Mouse (Mus musculus): ENCODE results near the gene Cd53. TPM values are rescaled to one million over a fixed set of nuclear protein-coding genes. Genes with fewer than 3 reads are reported as not detected.

The Cd53 gene
- total RNA-seq (2012; rRNA removed), result 0.58 and 0.69 TPM in 2 replicates
- 1 to 10 TPM in 1 of 2 experiments, not detected in 1; 1.4 TPM for polyA plus RNA-seq (2012; ENCODE audit: insufficient read depth in 1 of 2, insufficient read length in 2 of 2, low read depth in 1 of 2, low replicate concordance in 2 of 2, missing spikeins in 1 of 2)

DNA sequence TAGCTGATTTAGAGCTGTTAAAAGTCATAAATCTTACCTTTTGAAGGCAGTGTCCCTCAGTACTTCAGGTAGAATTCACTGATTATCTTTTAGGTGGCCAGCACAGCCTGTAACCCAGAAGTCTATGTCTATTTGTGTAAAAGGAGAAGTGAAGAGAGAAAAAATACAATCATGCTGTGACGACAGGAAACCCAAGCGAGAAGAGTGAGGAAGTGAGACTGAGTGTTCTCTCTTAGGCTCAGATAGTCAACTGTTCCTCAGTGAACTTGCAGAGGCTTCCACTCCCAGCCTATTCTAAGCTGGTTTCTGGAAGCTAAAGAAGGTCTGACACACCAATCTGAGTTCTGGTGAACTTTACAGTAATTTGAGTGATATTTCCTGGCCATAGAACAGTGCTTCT lies at the start of gene Cd53:
Gene Cd53 (minus strand): TSS at position 220 of the 400 bp plus-strand sequence.
- H3K27me3 ChIP-seq (ENCODE audit: control insufficient read depth in 1 of 2, insufficient read depth in 2 of 2, low read length in 2 of 2), result no peaks in the 10 kb centered on the region
- no peaks in the 10 kb centered on the region for H3K9me3 ChIP-seq (replicated peaks; ENCODE audit: insufficient read depth, low read length)
- TF ChIP-seq EP300 (IDR thresholded peaks at IDR 0.05; ENCODE audit: low read depth in 1 of 2, low read length in 2 of 2) (peak; percentile 84 to 91), POLR2AphosphoS2 (IDR thresholded peaks at IDR 0.05; ENCODE audit: low read length) (no peak), UBTF (IDR thresholded peaks at IDR 0.05; ENCODE audit: borderline replicate concordance, insufficient read depth, low read depth, low read length) (no peak), TBP (IDR thresholded peaks at IDR 0.05; ENCODE audit: low read depth, low read length) (0 out of 2 replicates have a peak, but pooled peaks have one; percentile 25), ETS1 (IDR thresholded peaks at IDR 0.05; ENCODE audit: low read depth, low read length) (peak; percentile 38; the same call in 1 of the 2 replicates), MYB (IDR thresholded peaks at IDR 0.05; ENCODE audit: low read depth, low read length) (no peak), GATA1 (IDR thresholded peaks at IDR 0.05; ENCODE audit: low read depth, low read length) (peak; percentile 62), BHLHE40 (IDR thresholded peaks at IDR 0.05; ENCODE audit: borderline replicate concordance, low read depth, low read length) (no peak), RCOR1 (IDR thresholded peaks at IDR 0.05; ENCODE audit: low read depth, low read length) (peak; percentile 82), ZNF384 (IDR thresholded peaks at IDR 0.05; ENCODE audit: low read depth, low read length) (peak; percentile 78)
- no peaks in the 10 kb centered on the region for H3K79me2 ChIP-seq (ENCODE audit: control insufficient read depth, insufficient read depth, low read length, poor library complexity)
- H3K4me1 ChIP-seq (ENCODE audit: control insufficient read depth in 1 of 2, insufficient read depth in 2 of 2, low read length in 2 of 2), result peaks cover 0 to 4% of the 10 kb centered on the region in 2 experiments; a peak in 1 of 4 replicates
- H3K27ac ChIP-seq (ENCODE audit: control insufficient read depth, low read depth, low read length), result peak within 1 kb of the TSS; percentile 61
- H3K9ac ChIP-seq (ENCODE audit: control insufficient read depth, low read depth, low read length, poor library complexity, severe bottlenecking), result no peak within 1 kb of the TSS
- peaks cover 0 to 34% of the 10 kb centered on the region in 2 experiments; a peak in 2 of 4 replicates for H3K36me3 ChIP-seq (ENCODE audit: control insufficient read depth in 1 of 2, insufficient read depth in 2 of 2, low read length in 2 of 2)
- H3K4me3 ChIP-seq (ENCODE audit: control insufficient read depth in 1 of 2, insufficient read depth in 1 of 2, low read depth in 2 of 2, low read length in 2 of 2), result no peak within 1 kb of the TSS
- DNase-seq (ENCODE audit: low read depth, low spot score), result peak; percentile 86

- peak; percentile 14 for DNase-seq (ENCODE audit: low read depth, low spot score)
- Histone ChIP-seq H3K36me3 (ENCODE audit: control insufficient read depth in 1 of 2, insufficient read depth in 2 of 2, low read length in 2 of 2) (no peaks in the 10 kb centered on the region), H3K9me3 (replicated peaks; ENCODE audit: insufficient read depth, low read length) (no peaks in the 10 kb centered on the region), H3K27ac (ENCODE audit: control insufficient read depth, low read depth, low read length) (no peak overlapping the region), H3K4me3 (ENCODE audit: control insufficient read depth in 1 of 2, insufficient read depth in 1 of 2, low read depth in 2 of 2, low read length in 2 of 2) (no peak overlapping the region), H3K9ac (ENCODE audit: control insufficient read depth, low read depth, low read length, poor library complexity, severe bottlenecking) (no peak overlapping the region), H3K79me2 (ENCODE audit: control insufficient read depth, insufficient read depth, low read length, poor library complexity) (no peaks in the 10 kb centered on the region), H3K4me1 (ENCODE audit: control insufficient read depth in 1 of 2, insufficient read depth in 2 of 2, low read length in 2 of 2) (no peaks in the 10 kb centered on the region; a peak in 1 of 4 replicates), H3K27me3 (ENCODE audit: control insufficient read depth in 1 of 2, insufficient read depth in 2 of 2, low read length in 2 of 2) (no peaks in the 10 kb centered on the region)
- peak in 1 of 2 experiments; percentile 34; a peak in 1 of 4 replicates for TF ChIP-seq EP300 (IDR thresholded peaks at IDR 0.05; ENCODE audit: low read depth in 1 of 2, low read length in 2 of 2)
- no peak for TF ChIP-seq MAX (IDR thresholded peaks at IDR 0.05; ENCODE audit: low read length)
Observed at GRCm38 (mm10) chr3:106832107-106832506, 42.2 kb upstream of the Cd53 start.

DNA sequence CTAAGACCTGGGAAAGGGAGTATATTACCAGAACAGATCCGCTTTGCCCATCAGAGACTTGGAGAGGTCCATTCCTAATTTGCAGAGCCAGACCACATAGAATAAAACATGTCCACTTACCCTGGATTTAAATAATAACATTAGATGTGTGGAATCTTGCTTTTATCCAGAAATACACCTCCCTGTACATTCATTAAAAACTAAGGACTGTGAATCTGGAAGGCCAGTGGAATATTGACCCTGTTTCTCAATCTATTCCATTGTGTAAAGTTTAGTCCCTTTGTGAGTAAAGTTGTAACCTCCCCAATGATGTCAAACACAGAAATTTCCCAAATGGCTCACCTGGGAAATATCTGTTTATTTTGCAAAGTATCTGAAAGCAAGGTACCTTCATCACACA lies 36.2 kb upstream of the Cd53 start, which contains the start of gene Olfr266:
Gene Olfr266 (minus strand): TSS at position 101 of the 400 bp plus-strand sequence.
- H3K27ac ChIP-seq (ENCODE audit: control insufficient read depth, low read depth, low read length), result no peak within 1 kb of the TSS
- H3K27me3 ChIP-seq (ENCODE audit: control insufficient read depth in 1 of 2, insufficient read depth in 2 of 2, low read length in 2 of 2), result no peaks in the 10 kb centered on the region
- no peaks in the 10 kb centered on the region for H3K9me3 ChIP-seq (replicated peaks; ENCODE audit: insufficient read depth, low read length)
- no peaks in the 10 kb centered on the region for H3K4me1 ChIP-seq (ENCODE audit: control insufficient read depth in 1 of 2, insufficient read depth in 2 of 2, low read length in 2 of 2)
- H3K9ac ChIP-seq (ENCODE audit: control insufficient read depth, low read depth, low read length, poor library complexity, severe bottlenecking), result no peak within 1 kb of the TSS
- no peaks in the 10 kb centered on the region for H3K79me2 ChIP-seq (ENCODE audit: control insufficient read depth, insufficient read depth, low read length, poor library complexity)
- no peak for DNase-seq (ENCODE audit: low read depth, low spot score)
- H3K4me3 ChIP-seq (ENCODE audit: control insufficient read depth in 1 of 2, insufficient read depth in 1 of 2, low read depth in 2 of 2, low read length in 2 of 2), result no peak within 1 kb of the TSS
- TF ChIP-seq KAT2A (conservative IDR thresholded peaks at IDR 0.05; ENCODE audit: low read depth, low read length) (no peak), TBP (IDR thresholded peaks at IDR 0.05; ENCODE audit: low read depth, low read length) (no peak), NRF1 (IDR thresholded peaks at IDR 0.05; ENCODE audit: insufficient read depth, low read depth, low read length, poor library complexity, severe bottlenecking) (no peak), CHD2 (IDR thresholded peaks at IDR 0.05; ENCODE audit: low read length) (no peak), ZKSCAN1 (IDR thresholded peaks at IDR 0.05; ENCODE audit: low read depth, low read length) (no peak), ZC3H11A (IDR thresholded peaks at IDR 0.05; ENCODE audit: low read depth, low read length) (no peak), MXI1 (IDR thresholded peaks at IDR 0.05; ENCODE audit: low read depth, low read length) (no peak), MAX (IDR thresholded peaks at IDR 0.05; ENCODE audit: low read length) (no peak), GATA1 (IDR thresholded peaks at IDR 0.05; ENCODE audit: low read depth, low read length) (no peak), MAFK (IDR thresholded peaks at IDR 0.05; ENCODE audit: borderline replicate concordance, low read depth, low read length) (no peak), NELFE (IDR thresholded peaks at IDR 0.05; ENCODE audit: low read depth, low read length) (no peak), RAD21 (IDR thresholded peaks at IDR 0.05; ENCODE audit: low read depth, low read length) (no peak), EP300 (IDR thresholded peaks at IDR 0.05; ENCODE audit: low read depth in 1 of 2, low read length in 2 of 2) (no peak), TCF12 (IDR thresholded peaks at IDR 0.05; ENCODE audit: low read depth, low read length) (no peak), CTCF (IDR thresholded peaks at IDR 0.05 in 2 of 3, conservative IDR thresholded peaks at IDR 0.05 in 1 of 3; ENCODE audit: control insufficient read depth in 1 of 3, insufficient read depth in 1 of 3, low read depth in 2 of 3, low read length in 3 of 3, poor library complexity in 1 of 3, severe bottlenecking in 1 of 3) (no peak)
- no peaks in the 10 kb centered on the region for H3K36me3 ChIP-seq (ENCODE audit: control insufficient read depth in 1 of 2, insufficient read depth in 2 of 2, low read length in 2 of 2)

Measured in MEL (cell line).